Mouse (Mus musculus): Measurements from ENCODE around the gene Pcca. TPM values are rescaled to one million over a fixed set of nuclear protein-coding genes. Genes with fewer than 3 reads are reported as not detected.

The Pcca gene
- polyA plus RNA-seq, 1 experiment from 2014 or later = 31.2 TPM

DNA sequence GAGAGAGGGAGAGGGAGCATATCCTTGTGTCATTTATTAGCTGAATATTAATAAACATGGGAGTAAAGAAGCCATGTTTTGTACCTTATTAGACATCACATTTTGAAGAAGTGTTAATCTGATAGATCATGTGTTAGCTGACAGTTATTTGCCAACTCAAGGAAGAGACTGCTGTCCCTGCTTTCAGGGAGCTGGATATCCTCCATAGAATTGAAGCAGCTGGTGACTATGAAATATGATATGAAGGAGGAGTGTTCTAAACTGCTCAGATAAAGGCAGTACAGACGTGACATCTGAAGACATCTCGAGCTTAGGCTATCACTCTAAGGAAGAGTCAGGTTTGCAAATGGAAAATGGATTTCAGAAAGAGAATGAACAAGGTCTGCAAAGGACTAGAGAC, 289.7 kb downstream of the Pcca start:
- H3K4me3 ChIP-seq (ENCODE audit: low read depth, low read length) = no peak overlapping the region
- no peak overlapping the region for H3K9ac ChIP-seq (ENCODE audit: low read length)
- WGBS = 86% methylated on average over 2 of the region's 2 CpGs
- H3K4me2 ChIP-seq = no peak overlapping the region
- DNase-seq (ENCODE audit: low spot score, missing footprints) (no peak), ATAC-seq (ENCODE audit: low FRiP score) (no peak)
- H3K27me3 ChIP-seq (ENCODE audit: control insufficient read depth, insufficient read depth, low read length) = no peaks in the 10 kb centered on the region
- no peaks in the 10 kb centered on the region for H3K4me1 ChIP-seq (ENCODE audit: control insufficient read depth, insufficient read depth, low read length)
- no peaks in the 10 kb centered on the region for H3K36me3 ChIP-seq (ENCODE audit: control insufficient read depth, insufficient read depth, low read length)
- H3K9me3 ChIP-seq (ENCODE audit: control insufficient read depth, low read length) = no peaks in the 10 kb centered on the region
- H3K27ac ChIP-seq (ENCODE audit: low read depth, low read length) = no peak overlapping the region

DNA sequence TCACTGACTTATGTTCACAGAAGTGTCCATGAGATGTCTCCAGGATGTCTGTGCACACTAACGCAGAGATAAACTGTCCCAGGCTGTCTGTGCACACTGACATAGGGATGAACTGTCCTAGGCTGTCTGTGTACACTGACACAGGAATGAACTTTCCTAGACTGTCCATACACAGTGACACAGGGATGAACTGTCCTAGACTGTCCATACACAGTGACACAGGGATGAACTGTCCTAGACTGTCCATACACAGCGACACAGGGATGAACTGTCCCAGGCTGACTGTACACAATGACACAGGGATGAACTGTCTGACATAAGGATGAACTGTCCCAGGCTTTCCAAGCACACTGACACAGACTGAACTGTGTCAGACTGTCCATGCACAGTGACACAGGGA, 291.3 kb downstream of the Pcca start:
- DNase-seq (ENCODE audit: low spot score, missing footprints) = no peak
- 85% methylated on average over 2 of the region's 2 CpGs for WGBS

DNA sequence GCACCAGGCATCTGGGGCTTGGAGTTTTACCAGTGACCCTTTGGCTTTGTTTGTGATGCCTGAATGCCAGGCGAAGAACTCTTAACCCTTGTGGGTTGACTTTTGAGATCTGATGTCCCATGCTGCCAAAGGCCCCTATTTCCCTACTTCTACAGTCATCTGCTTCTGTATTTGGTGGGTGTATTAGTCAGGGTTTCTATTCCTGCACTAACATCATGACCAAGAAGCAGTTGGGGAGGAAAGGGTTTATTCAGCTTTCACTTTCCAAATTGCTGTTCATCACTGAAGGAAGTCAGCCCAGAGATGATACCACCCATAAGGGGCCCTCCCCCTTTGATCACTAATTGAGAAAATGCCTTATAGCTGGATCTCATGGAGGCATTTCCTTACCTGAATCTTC, 296.3 kb downstream of the Pcca start:
- Histone ChIP-seq H3K36me3 (ENCODE audit: control insufficient read depth, insufficient read depth, low read length) (no peaks in the 10 kb centered on the region), H3K27me3 (ENCODE audit: control insufficient read depth, insufficient read depth, low read length) (no peaks in the 10 kb centered on the region), H3K4me1 (ENCODE audit: control insufficient read depth, insufficient read depth, low read length) (no peaks in the 10 kb centered on the region), H3K4me3 (ENCODE audit: low read depth, low read length) (no peak overlapping the region), H3K9ac (ENCODE audit: low read length) (no peak overlapping the region), H3K4me2 (no peak overlapping the region), H3K27ac (ENCODE audit: low read depth, low read length) (no peak overlapping the region), H3K9me3 (ENCODE audit: control insufficient read depth, low read length) (no peaks in the 10 kb centered on the region)
- no peak for DNase-seq (ENCODE audit: low spot score, missing footprints)
- no peak for ATAC-seq (ENCODE audit: low FRiP score)
- 94% methylated on average over 1 of the region's 1 CpGs for WGBS

More for the DNA sequence above, 291.3 kb downstream of the Pcca start:
- no peak overlapping the region for H3K4me2 ChIP-seq
- H3K9ac ChIP-seq (ENCODE audit: low read length) = no peak overlapping the region
- no peaks in the 10 kb centered on the region for H3K36me3 ChIP-seq (ENCODE audit: control insufficient read depth, insufficient read depth, low read length)
- no peaks in the 10 kb centered on the region for H3K4me1 ChIP-seq (ENCODE audit: control insufficient read depth, insufficient read depth, low read length)
- no peaks in the 10 kb centered on the region for H3K27me3 ChIP-seq (ENCODE audit: control insufficient read depth, insufficient read depth, low read length)
- H3K9me3 ChIP-seq (ENCODE audit: control insufficient read depth, low read length) = no peaks in the 10 kb centered on the region
- no peak overlapping the region for H3K27ac ChIP-seq (ENCODE audit: low read depth, low read length)
- no peak for ATAC-seq (ENCODE audit: low FRiP score)
- no peak overlapping the region for H3K4me3 ChIP-seq (ENCODE audit: low read depth, low read length)

DNA sequence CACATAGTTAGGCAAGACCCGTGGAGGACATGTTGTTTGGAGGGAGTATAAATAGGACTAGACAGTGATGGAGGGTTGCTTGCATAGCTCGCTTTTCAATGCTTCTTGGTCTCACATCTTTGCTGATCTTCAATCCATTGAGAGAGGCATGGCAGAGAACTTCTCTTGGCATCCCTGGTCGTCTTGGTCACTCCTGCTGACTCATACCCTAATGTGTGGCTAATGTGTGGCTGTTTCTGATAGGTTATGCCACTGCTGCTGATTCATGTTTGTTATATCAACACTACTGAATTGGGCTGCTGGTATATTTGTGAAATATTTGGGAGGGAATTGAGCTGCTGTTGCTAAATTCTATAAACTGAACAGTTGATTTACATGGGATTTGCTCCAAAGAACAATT, 299.5 kb downstream of the Pcca start:
- ATAC-seq (ENCODE audit: low FRiP score) (no peak), DNase-seq (ENCODE audit: low spot score, missing footprints) (no peak)
- H3K4me2 ChIP-seq = no peak overlapping the region
- H3K4me1 ChIP-seq (ENCODE audit: control insufficient read depth, insufficient read depth, low read length) = no peaks in the 10 kb centered on the region
- no peaks in the 10 kb centered on the region for H3K36me3 ChIP-seq (ENCODE audit: control insufficient read depth, insufficient read depth, low read length)
- H3K4me3 ChIP-seq (ENCODE audit: low read depth, low read length) = no peak overlapping the region
- H3K27ac ChIP-seq (ENCODE audit: low read depth, low read length) = no peak overlapping the region
- H3K27me3 ChIP-seq (ENCODE audit: control insufficient read depth, insufficient read depth, low read length) = no peaks in the 10 kb centered on the region
- WGBS = 90% methylated on average over 3 of the region's 3 CpGs
- no peak overlapping the region for H3K9ac ChIP-seq (ENCODE audit: low read length)
- H3K9me3 ChIP-seq (ENCODE audit: control insufficient read depth, low read length) = no peaks in the 10 kb centered on the region

DNA sequence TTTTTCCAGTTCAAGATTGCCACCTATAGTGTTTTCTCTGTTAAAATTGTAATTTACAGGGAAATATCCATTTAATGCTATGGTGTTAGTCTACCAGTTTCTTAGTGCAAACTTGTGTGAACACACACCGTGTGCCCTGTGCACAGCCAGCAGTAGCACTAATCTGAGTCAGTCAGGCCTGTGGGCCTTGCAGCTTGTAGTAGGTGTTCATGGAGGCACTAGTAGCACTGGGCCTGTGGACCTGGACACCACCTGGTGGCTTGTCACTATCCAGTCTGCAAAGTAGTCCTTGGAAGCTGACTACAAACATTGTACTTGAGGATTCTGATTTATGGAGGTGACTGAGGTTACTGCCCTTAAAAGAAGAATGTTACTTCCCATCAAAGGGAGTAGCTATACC, 300.6 kb downstream of the Pcca start:
- no peak overlapping the region for H3K4me2 ChIP-seq
- no peaks in the 10 kb centered on the region for H3K27me3 ChIP-seq (ENCODE audit: control insufficient read depth, insufficient read depth, low read length)
- H3K9me3 ChIP-seq (ENCODE audit: control insufficient read depth, low read length) = no peaks in the 10 kb centered on the region
- ATAC-seq (ENCODE audit: low FRiP score) (0 out of 2 replicates have a peak, but pooled peaks have one; percentile 52), DNase-seq (ENCODE audit: low spot score, missing footprints) (no peak)
- H3K36me3 ChIP-seq (ENCODE audit: control insufficient read depth, insufficient read depth, low read length) = no peaks in the 10 kb centered on the region
- no peak overlapping the region for H3K4me3 ChIP-seq (ENCODE audit: low read depth, low read length)
- no peak overlapping the region for H3K9ac ChIP-seq (ENCODE audit: low read length)
- no peaks in the 10 kb centered on the region for H3K4me1 ChIP-seq (ENCODE audit: control insufficient read depth, insufficient read depth, low read length)
- no peak overlapping the region for H3K27ac ChIP-seq (ENCODE audit: low read depth, low read length)
- WGBS = 90% methylated on average over 1 of the region's 1 CpGs

DNA sequence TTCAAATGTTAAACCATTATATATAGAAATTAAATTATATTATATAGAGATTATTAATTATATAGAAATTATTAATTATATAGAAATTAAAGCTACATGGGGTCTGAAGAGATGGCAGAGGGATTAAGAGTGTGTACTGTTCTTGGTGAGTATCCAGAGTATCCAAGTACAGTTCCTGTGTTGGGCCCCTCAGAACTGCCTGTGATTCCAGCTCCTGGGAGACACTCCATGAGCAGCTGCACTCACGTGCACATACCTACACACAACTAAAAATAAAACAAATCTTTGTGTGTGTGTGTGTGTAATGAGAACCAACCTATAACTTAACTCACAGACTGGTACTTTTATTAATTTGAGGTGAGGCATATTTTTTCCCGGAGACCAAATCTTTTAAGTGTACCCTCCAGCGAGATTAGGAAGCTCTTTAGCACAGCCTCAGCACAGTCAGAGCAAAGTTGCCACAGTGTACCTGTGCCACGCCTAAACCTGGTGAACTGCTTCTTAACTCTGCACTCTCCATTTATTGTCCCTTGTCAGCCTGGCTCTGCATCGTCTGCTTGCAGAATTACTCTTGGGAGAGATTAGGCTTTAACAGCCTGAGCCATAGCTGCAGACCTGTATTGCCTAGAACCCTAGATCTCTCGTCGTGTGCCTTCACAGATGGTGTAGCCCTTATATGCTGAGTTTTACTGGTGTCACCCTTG, 301.5 kb downstream of the Pcca start:
- H3K27ac ChIP-seq (ENCODE audit: low read depth, low read length) = no peak overlapping the region
- no peaks in the 10 kb centered on the region for H3K36me3 ChIP-seq (ENCODE audit: control insufficient read depth, insufficient read depth, low read length)
- ATAC-seq (ENCODE audit: low FRiP score) (no peak), DNase-seq (ENCODE audit: low spot score, missing footprints) (no peak)
- no peak overlapping the region for H3K4me2 ChIP-seq
- no peaks in the 10 kb centered on the region for H3K4me1 ChIP-seq (ENCODE audit: control insufficient read depth, insufficient read depth, low read length)
- no peak overlapping the region for H3K4me3 ChIP-seq (ENCODE audit: low read depth, low read length)
- H3K27me3 ChIP-seq (ENCODE audit: control insufficient read depth, insufficient read depth, low read length) = no peaks in the 10 kb centered on the region
- WGBS = 61% methylated on average over 7 of the region's 7 CpGs
- no peaks in the 10 kb centered on the region for H3K9me3 ChIP-seq (ENCODE audit: control insufficient read depth, low read length)
- no peak overlapping the region for H3K9ac ChIP-seq (ENCODE audit: low read length)

DNA sequence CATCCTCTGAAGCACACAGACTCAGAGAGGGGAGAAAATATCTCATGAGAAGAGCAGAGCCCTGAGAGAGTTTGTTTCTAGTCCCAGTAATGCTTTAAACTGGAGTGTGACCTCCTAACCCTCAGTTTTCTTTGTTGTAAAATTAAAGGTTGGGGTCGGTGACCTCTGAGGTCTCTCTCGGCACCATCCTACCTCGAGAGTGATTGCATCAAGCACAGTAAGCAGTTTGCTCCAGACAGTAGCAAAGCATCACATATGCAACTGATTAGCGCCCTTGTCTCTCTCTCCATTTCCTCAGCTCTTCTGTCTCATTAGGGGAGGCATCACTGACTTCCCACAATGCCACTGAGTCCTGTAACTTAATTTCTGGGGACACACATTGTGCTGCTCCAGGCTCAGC, 302.1 kb downstream of the Pcca start:
- WGBS = 34% methylated on average over 4 of the region's 4 CpGs
- no peak for ATAC-seq (ENCODE audit: low FRiP score)

DNA sequence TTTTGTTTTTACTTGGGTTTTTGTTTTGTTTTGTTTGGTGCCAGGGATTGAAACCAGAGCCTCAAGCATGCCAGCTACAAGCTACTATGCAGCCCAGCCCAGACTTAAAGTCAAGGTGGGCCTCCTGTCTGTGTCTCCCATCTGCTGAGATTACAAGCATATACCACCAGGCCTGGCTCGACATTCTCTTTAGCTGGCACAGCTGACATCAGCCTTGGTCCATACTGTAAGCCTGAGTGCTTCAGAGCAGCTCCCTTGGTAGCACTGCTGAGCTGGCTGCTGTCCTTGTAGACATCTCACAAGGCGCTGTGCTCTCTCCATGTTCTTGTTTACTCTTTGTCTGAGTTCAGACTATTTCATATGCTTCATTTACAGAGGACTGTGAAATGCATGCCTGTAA, 302.9 kb downstream of the Pcca start:
- Histone ChIP-seq H3K27me3 (ENCODE audit: control insufficient read depth, insufficient read depth, low read length) (no peaks in the 10 kb centered on the region), H3K27ac (ENCODE audit: low read depth, low read length) (no peak overlapping the region)

More for the DNA sequence above, 302.1 kb downstream of the Pcca start:
- Histone ChIP-seq H3K4me3 (ENCODE audit: low read depth, low read length) (no peak overlapping the region), H3K9me3 (ENCODE audit: control insufficient read depth, low read length) (no peaks in the 10 kb centered on the region), H3K4me2 (no peak overlapping the region), H3K36me3 (ENCODE audit: control insufficient read depth, insufficient read depth, low read length) (no peaks in the 10 kb centered on the region), H3K27ac (ENCODE audit: low read depth, low read length) (no peak overlapping the region), H3K27me3 (ENCODE audit: control insufficient read depth, insufficient read depth, low read length) (no peaks in the 10 kb centered on the region), H3K4me1 (ENCODE audit: control insufficient read depth, insufficient read depth, low read length) (no peaks in the 10 kb centered on the region), H3K9ac (ENCODE audit: low read length) (no peak overlapping the region)
- no peak for DNase-seq (ENCODE audit: low spot score, missing footprints)

DNA sequence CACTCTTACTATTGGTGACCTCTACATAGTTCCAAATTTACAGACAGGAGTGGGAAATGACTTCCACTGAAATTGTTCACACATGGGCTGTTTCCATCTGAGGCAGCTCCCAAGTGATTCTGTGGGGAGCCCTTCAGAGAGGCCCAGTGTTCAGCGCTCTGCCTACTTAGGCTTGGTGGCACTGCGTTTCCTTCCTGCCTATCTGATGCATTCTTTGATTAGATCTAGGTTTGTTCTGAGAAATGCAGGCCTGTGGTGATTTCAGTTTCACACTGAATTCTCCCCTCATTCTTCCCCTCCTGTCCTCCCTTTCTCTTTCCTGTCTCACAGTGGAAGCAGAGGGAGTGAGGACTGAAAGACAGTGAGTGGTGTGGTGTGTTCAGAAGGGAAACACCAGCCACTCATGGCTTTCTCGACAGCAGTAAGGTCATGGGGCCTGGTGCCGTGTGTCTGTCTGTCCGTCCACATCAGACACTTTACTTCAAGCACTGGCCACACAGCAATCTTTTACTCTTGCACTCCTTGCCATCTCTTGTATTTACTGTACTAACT, 318.5 kb downstream of the Pcca start:
- Histone ChIP-seq H3K9me3 (ENCODE audit: control insufficient read depth, low read length) (no peaks in the 10 kb centered on the region), H3K36me3 (ENCODE audit: control insufficient read depth, insufficient read depth, low read length) (no peaks in the 10 kb centered on the region), H3K27me3 (ENCODE audit: control insufficient read depth, insufficient read depth, low read length) (no peaks in the 10 kb centered on the region), H3K4me1 (ENCODE audit: control insufficient read depth, insufficient read depth, low read length) (no peaks in the 10 kb centered on the region), H3K4me3 (ENCODE audit: low read depth, low read length) (no peak overlapping the region), H3K9ac (ENCODE audit: low read length) (no peak overlapping the region), H3K4me2 (no peak overlapping the region), H3K27ac (ENCODE audit: low read depth, low read length) (no peak overlapping the region)
- no peak for ATAC-seq (ENCODE audit: low FRiP score)
- 88% methylated on average over 5 of the region's 5 CpGs for WGBS
- no peak for DNase-seq (ENCODE audit: low spot score, missing footprints)

More for the DNA sequence above, 302.9 kb downstream of the Pcca start:
- Histone ChIP-seq H3K9ac (ENCODE audit: low read length) (no peak overlapping the region), H3K4me3 (ENCODE audit: low read depth, low read length) (no peak overlapping the region), H3K9me3 (ENCODE audit: control insufficient read depth, low read length) (no peaks in the 10 kb centered on the region), H3K4me1 (ENCODE audit: control insufficient read depth, insufficient read depth, low read length) (no peaks in the 10 kb centered on the region), H3K36me3 (ENCODE audit: control insufficient read depth, insufficient read depth, low read length) (no peaks in the 10 kb centered on the region), H3K4me2 (no peak overlapping the region)
- DNase-seq (ENCODE audit: low spot score, missing footprints) (no peak), ATAC-seq (ENCODE audit: low FRiP score) (no peak)
- WGBS = 79% methylated on average over 2 of the region's 2 CpGs
